Mouse (Mus musculus): ENCODE data around the gene Gdf7. TPM values are rescaled to one million over a fixed set of nuclear protein-coding genes. Genes with fewer than 3 reads are reported as not detected.

Gene Gdf7
- total RNA-seq (2021): under 1 TPM; 0.43 to 0.83 TPM

DNA sequence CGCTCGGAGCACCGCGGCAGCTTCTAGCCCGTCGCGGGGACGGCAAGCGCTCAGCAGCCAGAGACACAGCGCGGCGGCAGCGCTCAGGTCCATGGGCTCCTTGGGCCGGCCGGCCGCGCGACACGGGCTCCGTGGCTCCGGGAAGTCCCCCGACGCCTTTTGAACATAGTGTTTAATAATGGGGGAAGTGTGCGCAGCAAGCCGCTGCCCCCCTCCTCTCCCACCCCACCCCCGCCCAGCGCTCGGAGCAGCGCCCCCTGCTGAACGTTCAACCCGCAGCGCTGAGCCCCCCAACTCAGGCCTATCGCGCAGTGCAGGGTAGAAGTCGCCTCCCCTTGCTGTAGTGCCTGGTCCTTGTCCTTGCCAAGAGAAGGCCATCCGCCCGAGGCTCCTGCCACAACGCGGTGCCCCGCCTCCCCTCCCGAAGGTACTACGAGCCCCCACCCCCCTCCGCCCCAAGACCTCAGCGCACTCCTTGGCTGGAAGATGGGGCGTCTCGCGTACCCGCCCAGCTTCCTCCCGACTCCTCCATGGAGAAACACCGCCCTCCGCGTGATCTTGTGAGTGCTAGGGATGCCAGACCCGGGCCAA lies at the start of gene Gdf7:
Gene Gdf7, minus strand, starts transcription at position 114 of the 591 bp plus-strand sequence.
- intact Hi-C loops (cut with DNase I): loop anchor here (5.0 kb wide), 1 partner anchor 85 kb away; no protein-coding TSS in a partner anchor
- no peak for DNase-seq

DNA sequence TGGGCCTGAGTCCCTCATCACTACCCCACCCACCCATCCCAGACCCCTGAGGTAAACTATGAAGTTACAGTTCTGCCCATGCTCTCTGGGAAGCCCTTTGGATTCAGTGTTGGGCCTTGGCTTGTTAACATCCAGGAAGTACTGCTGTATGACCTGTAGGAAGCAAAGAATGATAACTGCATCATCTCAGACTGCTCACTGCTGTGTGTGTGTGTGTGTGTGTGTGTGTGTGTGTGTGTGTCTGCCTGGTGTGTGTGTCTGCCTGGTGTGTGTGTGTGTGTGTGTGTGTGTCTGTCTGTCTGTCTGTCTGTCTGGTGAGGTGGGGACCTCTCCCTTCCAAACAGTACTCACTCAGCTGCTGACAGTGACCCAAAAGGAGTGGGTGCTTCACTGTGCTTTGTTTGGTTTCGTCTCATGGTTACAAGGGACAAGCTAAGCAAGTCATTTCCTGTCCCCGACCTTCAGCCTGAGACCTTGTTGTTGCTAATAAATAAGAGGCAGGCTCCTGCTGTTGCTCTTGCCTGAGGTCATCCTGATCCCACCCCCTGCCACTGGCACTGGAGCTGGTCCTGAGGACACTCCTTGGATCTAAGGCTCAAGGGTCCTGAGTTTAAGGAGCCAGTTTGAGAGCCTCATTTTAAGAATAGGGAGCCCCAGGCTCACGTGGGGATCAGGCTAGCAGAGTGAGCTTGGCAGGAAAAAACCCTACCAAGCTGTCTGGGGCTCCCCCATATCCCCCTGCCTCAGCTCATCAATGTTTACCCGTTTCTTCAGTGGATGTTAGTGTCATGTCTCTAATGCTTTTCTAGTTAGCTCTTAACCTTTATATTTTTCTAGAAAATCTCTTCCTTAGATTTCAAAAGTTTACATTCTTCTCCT lies 49.5 kb upstream of the Gdf7 start:
- peak in 1 of 2 experiments; percentile 63 for DNase-seq
- intact Hi-C loops (cut with DNase I): no loop called here

DNA sequence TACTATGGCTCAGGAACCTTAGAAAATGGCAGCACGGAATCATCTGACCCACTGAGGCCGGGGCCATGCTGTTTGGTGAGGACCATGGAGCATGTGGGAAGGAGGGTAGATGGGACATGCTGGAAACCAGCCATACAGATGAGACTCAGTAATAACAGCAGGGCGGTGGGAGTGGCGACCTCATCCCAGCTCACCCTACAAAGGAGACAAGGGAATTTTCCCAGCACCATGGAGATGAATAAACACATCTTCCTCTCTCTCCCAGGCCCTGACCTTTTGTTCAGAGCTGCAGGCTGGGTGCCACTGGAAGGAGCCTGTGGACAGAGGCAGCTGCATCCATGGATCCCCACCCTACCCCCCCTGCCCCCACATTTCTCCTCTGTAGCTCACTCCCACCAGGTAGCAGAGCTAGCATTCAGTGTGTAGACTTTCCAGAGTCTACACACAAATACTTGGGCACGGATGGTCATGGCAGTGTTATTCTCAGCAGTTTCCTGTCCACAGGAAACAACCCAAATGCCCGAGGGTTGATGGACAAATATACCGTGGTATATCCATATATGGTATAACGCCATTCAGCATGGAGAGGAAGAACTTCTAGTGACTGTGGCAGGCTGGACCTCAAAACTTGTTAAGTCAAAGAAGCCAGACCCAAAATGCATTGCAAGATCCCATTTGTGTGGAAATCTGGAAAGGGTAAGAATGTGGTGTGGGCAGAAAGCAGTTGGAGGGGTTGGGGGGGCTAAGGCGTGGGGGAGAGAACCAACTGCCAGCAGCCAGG lies 47.2 kb upstream of the Gdf7 start:
- intact Hi-C loops (cut with DNase I): no loop called here
- DNase-seq: no peak

- intact Hi-C loops (cut with DNase I): no loop called here
These were observed 46.1 kb upstream of the Gdf7 start for GRCm38 (mm10) chr12:8347746-8348462.

DNA sequence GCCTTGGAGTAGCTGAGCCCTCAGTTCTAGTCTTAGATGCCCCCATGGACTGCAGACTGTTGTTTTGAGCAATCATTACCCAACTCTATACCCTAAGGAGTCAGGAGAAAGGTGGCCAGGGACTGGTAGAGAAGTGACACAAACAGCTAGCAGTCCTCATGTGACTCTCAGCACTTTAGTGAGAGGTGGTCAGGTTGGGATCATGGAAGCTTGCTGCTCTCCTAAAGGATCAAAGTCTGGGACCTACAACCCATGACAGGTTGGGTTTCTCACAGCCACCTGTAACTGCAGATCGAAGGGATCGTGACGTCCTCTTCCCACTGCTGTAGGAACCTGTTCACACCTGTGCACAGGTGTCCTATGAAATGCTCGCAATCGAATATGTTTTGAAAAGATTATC lies 43.8 kb upstream of the Gdf7 start:
- intact Hi-C loops (cut with DNase I): no loop called here
- no peak for DNase-seq

More at GRCm38 (mm10) chr12:8347746-8348462, 46.1 kb upstream of the Gdf7 start:
- no peak for DNase-seq

DNA sequence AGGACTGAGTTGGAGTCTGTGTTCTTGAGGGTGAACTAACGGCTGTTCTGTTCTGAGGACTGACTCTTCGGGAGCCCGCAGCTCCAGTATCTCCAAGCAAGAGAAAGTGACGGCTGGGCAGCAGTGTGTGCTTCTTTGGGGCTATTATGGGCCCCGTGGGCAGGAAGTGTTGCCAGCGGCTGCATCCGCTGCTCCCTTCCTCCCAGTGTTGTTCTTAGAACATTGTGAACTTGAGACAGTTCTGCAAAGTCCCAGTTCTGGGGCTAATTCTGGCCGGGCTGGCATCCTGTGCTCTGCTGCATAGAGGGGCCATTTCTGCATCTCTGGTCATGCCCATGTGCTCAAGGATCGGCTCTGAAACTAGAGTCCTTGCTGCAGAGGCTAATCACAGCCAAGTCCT lies 43.1 kb upstream of the Gdf7 start:
- DNase-seq: peak; percentile 73 to 74
- intact Hi-C loops (cut with DNase I): no loop called here

GRCm38 (mm10) chr12:8343381-8343780 lies 41.6 kb upstream of the Gdf7 start:
- intact Hi-C loops (cut with DNase I): no loop called here

DNA sequence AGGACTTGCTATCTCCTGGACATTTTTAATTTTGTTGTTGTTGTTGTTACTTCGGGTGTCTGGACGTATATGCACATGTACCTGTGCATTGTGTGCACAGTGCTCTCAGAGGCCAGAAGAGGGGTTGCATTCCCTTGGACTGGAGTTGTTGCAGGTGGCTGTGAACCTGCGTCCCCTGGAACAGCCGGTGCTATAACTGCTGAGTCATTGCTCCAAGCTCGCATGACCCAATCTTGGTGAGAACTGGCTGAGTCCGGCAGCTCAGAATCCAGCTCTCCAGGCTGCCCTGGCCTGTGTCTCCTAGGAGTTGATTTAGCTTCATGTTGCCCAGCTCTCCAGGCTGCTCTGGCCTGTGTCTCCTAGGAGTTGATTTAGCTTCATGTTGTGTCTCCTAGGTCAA lies 39.3 kb upstream of the Gdf7 start:
- DNase-seq: no peak
- intact Hi-C loops (cut with DNase I): no loop called here

More at GRCm38 (mm10) chr12:8343381-8343780, 41.6 kb upstream of the Gdf7 start:
- no peak for DNase-seq

- intact Hi-C loops (cut with DNase I): no loop called here
- DNase-seq: no peak
These were observed 38.0 kb upstream of the Gdf7 start for GRCm38 (mm10) chr12:8339591-8340319.

GRCm38 (mm10) chr12:8338918-8339317 lies 37.2 kb upstream of the Gdf7 start:
- DNase-seq: no peak
- intact Hi-C loops (cut with DNase I): no loop called here

- intact Hi-C loops (cut with DNase I): no loop called here
These were observed 36.7 kb upstream of the Gdf7 start for GRCm38 (mm10) chr12:8338491-8338890.

DNA sequence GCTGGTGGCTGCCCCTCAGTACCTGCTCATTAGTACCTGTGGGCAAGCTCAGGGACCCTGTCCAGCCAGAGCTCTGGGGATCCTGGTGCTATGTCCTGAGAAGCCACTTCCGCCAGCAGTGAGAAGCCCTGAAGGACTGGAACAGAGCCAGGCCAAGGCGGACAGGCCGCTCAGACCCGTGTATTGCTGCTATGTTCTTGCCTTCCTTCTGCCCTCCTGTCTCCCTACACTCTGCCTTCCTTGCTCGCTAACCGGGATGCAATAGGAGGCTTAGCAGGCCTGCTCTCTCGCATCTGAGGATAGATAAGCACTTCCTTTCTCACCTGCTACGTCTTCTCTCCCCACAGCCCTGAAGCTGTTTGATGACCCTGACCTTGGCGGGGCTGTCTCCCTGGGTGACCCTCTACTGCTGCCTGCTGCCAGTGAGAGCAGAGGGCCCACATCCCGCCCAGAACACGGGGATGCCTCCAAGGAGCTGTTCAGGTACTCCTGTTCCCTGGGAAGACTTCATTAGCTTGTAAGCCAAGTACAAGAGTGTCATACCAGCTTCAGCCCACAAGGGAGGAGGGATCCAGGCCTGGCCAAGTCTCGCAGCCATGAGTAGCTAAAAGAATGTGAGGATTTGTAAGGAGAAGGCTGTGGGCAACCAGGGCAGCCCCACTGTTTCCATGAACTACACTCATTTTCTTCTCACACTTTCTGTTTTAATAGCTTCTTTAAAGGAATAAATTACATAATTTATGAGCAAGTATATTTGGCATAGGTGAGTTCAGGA lies 35.7 kb upstream of the Gdf7 start:
- intact Hi-C loops (cut with DNase I): no loop called here
- DNase-seq: no peak

More at GRCm38 (mm10) chr12:8338491-8338890, 36.7 kb upstream of the Gdf7 start:
- no peak for DNase-seq

GRCm38 (mm10) chr12:8336601-8337285 lies 35.0 kb upstream of the Gdf7 start:
- DNase-seq: no peak
- intact Hi-C loops (cut with DNase I): no loop called here

- intact Hi-C loops (cut with DNase I): no loop called here
- DNase-seq: no peak
These were observed 33.7 kb upstream of the Gdf7 start for GRCm38 (mm10) chr12:8335503-8335902.

DNA sequence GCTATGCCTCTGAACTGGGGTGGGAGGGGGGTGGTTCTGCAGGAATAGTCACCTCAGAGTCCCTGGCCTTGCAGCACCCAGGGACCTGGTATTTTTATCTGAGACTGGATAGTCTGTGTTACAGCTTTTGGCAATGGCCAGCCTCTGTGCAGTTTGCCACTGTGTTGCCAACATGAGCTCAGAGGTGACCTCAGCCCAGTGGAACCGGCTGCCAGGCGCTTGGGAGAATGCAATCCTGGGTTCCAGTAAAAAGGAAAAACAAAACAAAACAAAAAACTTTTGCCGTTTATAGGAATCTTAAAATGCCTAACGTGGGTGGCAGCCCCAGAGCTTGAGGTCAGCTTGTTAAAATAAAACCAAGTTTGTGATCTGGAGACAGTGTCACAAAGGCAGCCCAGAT lies 32.5 kb upstream of the Gdf7 start:
- peak in 1 of 2 experiments; percentile 46 for DNase-seq
- intact Hi-C loops (cut with DNase I): no loop called here

DNA sequence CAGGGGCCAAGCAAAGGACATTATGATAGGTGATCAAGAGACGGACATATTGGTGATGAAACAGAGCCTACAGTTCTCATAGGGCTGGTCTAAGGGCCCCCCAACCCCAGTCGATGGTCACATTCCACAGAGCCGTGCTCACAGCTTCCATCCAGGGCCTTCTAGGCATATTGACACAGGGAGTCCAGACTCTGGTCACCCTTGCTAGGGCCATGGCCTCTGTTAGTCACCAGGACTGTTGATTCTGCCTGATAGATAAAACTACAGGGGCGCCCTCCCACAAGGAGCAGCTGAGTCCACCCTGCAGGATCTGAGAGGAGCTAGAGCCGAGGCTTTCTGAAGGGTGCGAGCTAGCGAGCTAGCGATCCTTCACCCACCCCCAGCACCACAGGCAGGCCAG lies 31.9 kb upstream of the Gdf7 start:
- intact Hi-C loops (cut with DNase I): no loop called here
- no peak for DNase-seq

DNA sequence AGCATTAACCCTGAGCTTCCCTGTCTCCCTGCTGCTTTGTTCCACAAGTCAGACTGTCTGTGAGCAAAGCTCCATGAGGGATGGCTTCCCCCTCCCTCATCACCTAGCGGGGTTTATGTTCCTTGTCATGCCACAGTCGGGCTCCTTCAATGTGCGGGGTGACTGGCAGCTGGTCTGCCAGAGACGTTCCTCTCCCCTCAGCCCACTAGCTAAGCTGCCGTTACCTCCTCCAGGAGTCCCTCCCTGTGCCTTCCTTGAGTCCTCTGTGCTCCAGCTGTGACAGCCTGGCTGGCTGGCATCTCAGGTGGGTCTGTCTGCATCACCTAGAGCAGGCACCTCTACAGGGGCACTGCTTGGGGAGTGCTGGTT lies 30.4 kb upstream of the Gdf7 start:
- DNase-seq: no peak
- intact Hi-C loops (cut with DNase I): no loop called here

GRCm38 (mm10) chr12:8331489-8332173 lies 29.9 kb upstream of the Gdf7 start:
- intact Hi-C loops (cut with DNase I): no loop called here
- DNase-seq: peak; percentile 53 to 68
